Mouse (Mus musculus): ENCODE results near the gene Olfr871. TPM values are rescaled to one million over a fixed set of nuclear protein-coding genes. Genes with fewer than 3 reads are reported as not detected.

Gene Olfr871
- total and polyA plus RNA-seq, 3 experiments: 0.08 TPM; not detected in 2

- TF ChIP-seq MEF2A (IDR thresholded peaks at IDR 0.05; ENCODE audit: extremely low read depth, insufficient replicate concordance, low read depth, low read length, poor library complexity, severe bottlenecking): no peak
- no peak for TF ChIP-seq USF2 (IDR thresholded peaks at IDR 0.05; ENCODE audit: borderline replicate concordance in 1 of 2, insufficient read depth in 1 of 2, low read depth in 1 of 2, low read length in 2 of 2)
- TF ChIP-seq EP300 (IDR thresholded peaks at IDR 0.05; ENCODE audit: low read depth in 1 of 2, low read length in 2 of 2): peak; percentile 23 to 57; a peak in 1 of 4 replicates
- TF ChIP-seq RCOR1 (IDR thresholded peaks at IDR 0.05; ENCODE audit: low read depth, low read length): no peak
- no peak for TF ChIP-seq TBP (IDR thresholded peaks at IDR 0.05; ENCODE audit: low read depth, low read length)
- no peak for TF ChIP-seq NELFE (IDR thresholded peaks at IDR 0.05; ENCODE audit: low read depth, low read length)
- TF ChIP-seq NRF1 (IDR thresholded peaks at IDR 0.05; ENCODE audit: insufficient read depth, low read depth, low read length, poor library complexity, severe bottlenecking): no peak
- no peak for TF ChIP-seq UBTF (IDR thresholded peaks at IDR 0.05; ENCODE audit: borderline replicate concordance, insufficient read depth, low read depth, low read length)
- no peak for TF ChIP-seq GABPA (IDR thresholded peaks at IDR 0.05; ENCODE audit: low read depth, low read length)
- TF ChIP-seq CTCF (IDR thresholded peaks at IDR 0.05 in 2 of 3, conservative IDR thresholded peaks at IDR 0.05 in 1 of 3; ENCODE audit: control insufficient read depth in 1 of 3, insufficient read depth in 1 of 3, low read depth in 2 of 3, low read length in 3 of 3, poor library complexity in 1 of 3, severe bottlenecking in 1 of 3): no peak
- TF ChIP-seq CHD1 (IDR thresholded peaks at IDR 0.05; ENCODE audit: low read depth, low read length): no peak
- TF ChIP-seq USF1 (IDR thresholded peaks at IDR 0.05; ENCODE audit: low read depth, low read length): peak; percentile 55; the same call in 1 of the 2 replicates
- no peak for TF ChIP-seq MAFK (IDR thresholded peaks at IDR 0.05; ENCODE audit: borderline replicate concordance, low read depth, low read length)
- no peak for TF ChIP-seq BHLHE40 (IDR thresholded peaks at IDR 0.05; ENCODE audit: borderline replicate concordance, low read depth, low read length)
- TF ChIP-seq RAD21 (IDR thresholded peaks at IDR 0.05; ENCODE audit: low read depth, low read length): no peak
- TF ChIP-seq ETS1 (IDR thresholded peaks at IDR 0.05; ENCODE audit: low read depth, low read length): no peak
- no peak for TF ChIP-seq E2F4 (IDR thresholded peaks at IDR 0.05; ENCODE audit: borderline replicate concordance, low read depth, low read length)
- TF ChIP-seq TCF12 (IDR thresholded peaks at IDR 0.05; ENCODE audit: low read depth, low read length): 0 out of 2 replicates have a peak, but pooled peaks have one; percentile 8
- TF ChIP-seq MYC (IDR thresholded peaks at IDR 0.05; ENCODE audit: low read depth, low read length): peak; percentile 49; the same call in 1 of the 2 replicates
- TF ChIP-seq TAL1 (IDR thresholded peaks at IDR 0.05; ENCODE audit: low read length): peak; percentile 38
- no peak for TF ChIP-seq ZMIZ1 (IDR thresholded peaks at IDR 0.05; ENCODE audit: low read depth, low read length)
- no peak for TF ChIP-seq MYB (IDR thresholded peaks at IDR 0.05; ENCODE audit: low read depth, low read length)
- no peak for TF ChIP-seq MXI1 (IDR thresholded peaks at IDR 0.05; ENCODE audit: low read depth, low read length)
- no peak for TF ChIP-seq ZKSCAN1 (IDR thresholded peaks at IDR 0.05; ENCODE audit: low read depth, low read length)
- TF ChIP-seq MAX (IDR thresholded peaks at IDR 0.05; ENCODE audit: low read length): no peak
- no peak for TF ChIP-seq POLR2AphosphoS5 (IDR thresholded peaks at IDR 0.05; ENCODE audit: borderline replicate concordance, low read depth, low read length)
- peak; percentile 51; the same call in 1 of the 2 replicates for TF ChIP-seq GATA1 (IDR thresholded peaks at IDR 0.05; ENCODE audit: low read depth, low read length)
Observed at GRCm38 (mm10) chr9:20210812-20211211, 1.2 kb upstream of the Olfr871 start.

More at GRCm38 (mm10) chr9:20210812-20211211, 1.2 kb upstream of the Olfr871 start:
- Histone ChIP-seq H3K79me2 (ENCODE audit: control insufficient read depth, insufficient read depth, low read length, poor library complexity) (no peaks in the 10 kb centered on the region), H3K4me3 (ENCODE audit: control insufficient read depth in 1 of 2, insufficient read depth in 1 of 2, low read depth in 2 of 2, low read length in 2 of 2) (no peak overlapping the region), H3K9ac (ENCODE audit: control insufficient read depth, low read depth, low read length, poor library complexity, severe bottlenecking) (no peak overlapping the region), H3K4me1 (ENCODE audit: control insufficient read depth in 1 of 2, insufficient read depth in 2 of 2, low read length in 2 of 2) (0 out of 4 replicates have a peak, but pooled peaks cover 0 to 2% of the 10 kb centered on the region in 2 experiments), H3K36me3 (ENCODE audit: control insufficient read depth in 1 of 2, insufficient read depth in 2 of 2, low read length in 2 of 2) (peaks cover 0 to 4% of the 10 kb centered on the region in 2 experiments; a peak in 2 of 4 replicates), H3K27ac (ENCODE audit: control insufficient read depth, low read depth, low read length) (no peak overlapping the region), H3K9me3 (replicated peaks; ENCODE audit: insufficient read depth, low read length) (no peaks in the 10 kb centered on the region), H3K27me3 (ENCODE audit: control insufficient read depth in 1 of 2, insufficient read depth in 2 of 2, low read length in 2 of 2) (no peaks in the 10 kb centered on the region)
- peak; percentile 50 for DNase-seq (ENCODE audit: low read depth, low spot score)
